Mouse (Mus musculus) liver, adult 2 months (tissue): Measurements from ENCODE around the gene Catsper4. TPM values are rescaled to one million over a fixed set of nuclear protein-coding genes. Genes with fewer than 3 reads are reported as not detected.

Experiments
- DNase-seq: peaks from one replicate; pipeline ENCODE4 v3.0.0-alpha.2; 2011; ENCODE audit warnings: low read depth, low spot score; ENCODE audit errors: extremely low read depth
- H3K27ac ChIP-seq: fragments of 200-500 bp; replicated peaks from 2 replicates; pipeline ENCODE4 v1.5.1; 2012; ENCODE audit warnings: low read depth, mild to moderate bottlenecking, control low read depth, inconsistent platforms, low read length; ENCODE audit not compliant: insufficient read depth
- H3K27me3 ChIP-seq: fragments of 200-500 bp; 2 replicates; pipeline ENCODE4 v1.6.1; 2012; ENCODE audit warnings: mild to moderate bottlenecking, moderate library complexity, low read length, inconsistent platforms; ENCODE audit not compliant: control insufficient read depth, insufficient read depth
- H3K36me3 ChIP-seq: fragments of 200-500 bp; 2 replicates; pipeline ENCODE4 v1.6.1; 2012; ENCODE audit warnings: low read length, inconsistent platforms; ENCODE audit not compliant: control insufficient read depth, insufficient read depth
- H3K4me1 ChIP-seq: fragments of 200-500 bp; 2 replicates; pipeline ENCODE4 v1.6.1; 2011; ENCODE audit warnings: low read length; ENCODE audit not compliant: control insufficient read depth, insufficient read depth
- H3K4me3 ChIP-seq: fragments of 200-500 bp; 2 replicates; pipeline ENCODE4 v1.5.1; 2011; ENCODE audit warnings: low read depth, mild to moderate bottlenecking, control low read depth, low read length, moderate library complexity; ENCODE audit not compliant: insufficient read depth
- H3K79me2 ChIP-seq: fragments of 200-500 bp; 2 replicates; pipeline ENCODE4 v1.6.1; 2012; ENCODE audit warnings: inconsistent platforms, mild to moderate bottlenecking, low read length, moderate library complexity; ENCODE audit not compliant: control insufficient read depth, insufficient read depth
- H3K9ac ChIP-seq: fragments of 200-500 bp; 2 replicates; pipeline ENCODE4 v1.6.1; 2012; ENCODE audit warnings: low read depth, mild to moderate bottlenecking, control low read depth, inconsistent platforms, low read length
- CTCF ChIP-seq: fragments of 200-500 bp; IDR thresholded peaks from 2 replicates; pipeline ENCODE4 v1.5.1; 2011; ENCODE audit warnings: low read depth, low read length, control low read depth
- POLR2A ChIP-seq: fragments of 200-500 bp; IDR thresholded peaks from 2 replicates; pipeline ENCODE4 v1.6.1; 2011; ENCODE audit warnings: low read length, control low read depth; ENCODE audit not compliant: insufficient read depth; ENCODE audit errors: extremely low read depth
- WGBS: fragments of 180-500 bp; shearing (Covaris S2); methylation state at CpG from one replicate; pipeline ENCODE4 v1.1.7; 2018; 5-methylcytosine and 5-hydroxymethylcytosine counted together
- polyA plus RNA-seq: library from polyadenylated mRNA; depleted of rRNA; stranded (reverse); fragments of >200 nt; gene quantifications from 2 replicates; pipeline ENCODE4 v1.2.3, GENCODE M21; 2012
- total RNA-seq: library from RNA; depleted of rRNA; stranded (reverse); fragments of >200 nt; gene quantifications from 2 replicates; pipeline ENCODE4 v1.2.3, GENCODE M21; 2014

The Catsper4 gene
- total and polyA plus RNA-seq, 2 experiments = not detected

GRCm38 (mm10) chr4:134246719-134247258 is 19.6 kb upstream of the Catsper4 start, which contains the start of gene Gm30191:
TSS of gene Gm30191 (plus strand) at chr4:134246935.
- H3K27ac ChIP-seq = no peak within 1 kb of the TSS
- 71% methylated on average over 7 of the region's 7 CpGs for WGBS
- H3K27me3 ChIP-seq = peaks cover 11% of the 10 kb centered on the region
- H3K4me3 ChIP-seq = no peak within 1 kb of the TSS
- H3K4me1 ChIP-seq = no peaks in the 10 kb centered on the region
- no peaks in the 10 kb centered on the region for H3K36me3 ChIP-seq
- no peak for DNase-seq
- no peak for TF ChIP-seq POLR2A
- TF ChIP-seq CTCF = no peak
- H3K9ac ChIP-seq = no peak within 1 kb of the TSS
- H3K79me2 ChIP-seq = no peaks in the 10 kb centered on the region

GRCm38 (mm10) chr4:134246256-134246655 is 19.1 kb upstream of the Catsper4 start:
- Histone ChIP-seq H3K36me3 (no peaks in the 10 kb centered on the region), H3K9ac (no peak overlapping the region), H3K79me2 (no peaks in the 10 kb centered on the region), H3K27me3 (peaks cover 6% of the 10 kb centered on the region), H3K27ac (no peak overlapping the region), H3K4me3 (no peak overlapping the region), H3K4me1 (no peaks in the 10 kb centered on the region)
- TF ChIP-seq CTCF = no peak
- no peak for TF ChIP-seq POLR2A
- 67% methylated on average over 4 of the region's 4 CpGs for WGBS
- DNase-seq = no peak

GRCm38 (mm10) chr4:134245148-134245843 is 18.1 kb upstream of the Catsper4 start, which contains the start of gene Zfp593:
TSS of gene Zfp593 (minus strand) at chr4:134245592.
- Histone ChIP-seq H3K9ac (peak within 1 kb of the TSS; percentile 82), H3K79me2 (no peaks in the 10 kb centered on the region), H3K36me3 (no peaks in the 10 kb centered on the region), H3K27ac (no peak within 1 kb of the TSS), H3K4me1 (no peaks in the 10 kb centered on the region), H3K4me3 (peak within 1 kb of the TSS; percentile 85), H3K27me3 (no peaks in the 10 kb centered on the region; the same call in 1 of the 2 replicates)
- peak; percentile 55 for DNase-seq
- WGBS = under 1% methylated on average over 60 of the region's 60 CpGs
- TF ChIP-seq POLR2A (no peak), CTCF (peak; percentile 84)

- Histone ChIP-seq H3K27me3 (no peaks in the 10 kb centered on the region), H3K36me3 (no peaks in the 10 kb centered on the region), H3K27ac (no peak within 1 kb of the TSS), H3K79me2 (no peaks in the 10 kb centered on the region), H3K4me3 (no peak within 1 kb of the TSS), H3K4me1 (peaks cover 2% of the 10 kb centered on the region), H3K9ac (no peak within 1 kb of the TSS)
- TF ChIP-seq CTCF = no peak
- no peak for TF ChIP-seq POLR2A
- 95% methylated on average over 17 of the region's 17 CpGs for whole genome bisulfite sequencing
- DNase-seq = no peak
Observed at GRCm38 (mm10) chr4:134243516-134244250, 16.5 kb upstream of the Catsper4 start, which contains the start of gene E130218I03Rik. TSS of gene E130218I03Rik (plus strand) at chr4:134243662.

- Histone ChIP-seq H3K27ac (no peak overlapping the region; the same call in 1 of the 2 replicates), H3K4me1 (peaks cover 4% of the 10 kb centered on the region), H3K9ac (no peak overlapping the region), H3K27me3 (no peaks in the 10 kb centered on the region), H3K36me3 (no peaks in the 10 kb centered on the region), H3K4me3 (no peak overlapping the region), H3K79me2 (no peaks in the 10 kb centered on the region)
- 7% methylated on average over 10 of the region's 10 CpGs for WGBS
- no peak for DNase-seq
- TF ChIP-seq CTCF (no peak), POLR2A (no peak)
Observed at GRCm38 (mm10) chr4:134238686-134239085, 11.5 kb upstream of the Catsper4 start.

- TF ChIP-seq POLR2A = no peak
- TF ChIP-seq CTCF = no peak
- Histone ChIP-seq H3K79me2 (no peaks in the 10 kb centered on the region), H3K27me3 (no peaks in the 10 kb centered on the region), H3K36me3 (no peaks in the 10 kb centered on the region), H3K27ac (no peak within 1 kb of the TSS; the same call in 1 of the 2 replicates), H3K9ac (no peak within 1 kb of the TSS), H3K4me1 (peaks cover 4% of the 10 kb centered on the region), H3K4me3 (no peak within 1 kb of the TSS)
- 4% methylated on average over 18 of the region's 18 CpGs for WGBS
- peak; percentile 79 for DNase-seq
Observed at GRCm38 (mm10) chr4:134238279-134238651, 11.1 kb upstream of the Catsper4 start, which contains the start of gene Cnksr1. TSS of gene Cnksr1 (minus strand) at chr4:134238399.
